Mouse (Mus musculus) c-Kit-negative CD71-positive TER-119-positive erythroid progenitor cells, embryonic 14.5 days (primary cell): Measurements from ENCODE around the gene Zswim3.
A peak's percentile ranks its signal among the peaks of the same experiment; 100 is the strongest.

Source experiments
- DNase-seq: peaks from one replicate; pipeline ENCODE4 v3.0.0-alpha.2; 2013; ENCODE audit warnings: low read depth, low spot score

Gene Zswim3

GRCm38 (mm10) chr2:164806614-164807013, 1.7 kb downstream of the Zswim3 start:
- no peak for DNase-seq

- DNase-seq = no peak
Observed at GRCm38 (mm10) chr2:164813557-164813956, 8.7 kb downstream of the Zswim3 start.

GRCm38 (mm10) chr2:164815348-164815747, 10.4 kb downstream of the Zswim3 start:
- DNase-seq = no peak

GRCm38 (mm10) chr2:164815821-164816220, 10.9 kb downstream of the Zswim3 start:
- no peak for DNase-seq

GRCm38 (mm10) chr2:164817206-164817605, 12.3 kb downstream of the Zswim3 start:
- no peak for DNase-seq

GRCm38 (mm10) chr2:164817703-164818102, 12.8 kb downstream of the Zswim3 start:
- no peak for DNase-seq

GRCm38 (mm10) chr2:164821060-164821459, 16.2 kb downstream of the Zswim3 start:
- DNase-seq = no peak

- peak; percentile 98 for DNase-seq
Observed at GRCm38 (mm10) chr2:164822636-164823165, 17.8 kb downstream of the Zswim3 start, which contains the start of gene Zswim1. TSS of gene Zswim1 (plus strand) at chr2:164822686.

GRCm38 (mm10) chr2:164823181-164823585, 18.3 kb downstream of the Zswim3 start:
- DNase-seq = no peak

- DNase-seq = no peak
Observed at GRCm38 (mm10) chr2:164823969-164824368, 19.1 kb downstream of the Zswim3 start.

- no peak for DNase-seq
Observed at GRCm38 (mm10) chr2:164825521-164825920, 20.6 kb downstream of the Zswim3 start.

GRCm38 (mm10) chr2:164827146-164827850, 22.4 kb downstream of the Zswim3 start:
- no peak for DNase-seq

- no peak for DNase-seq
Observed at GRCm38 (mm10) chr2:164828437-164828836, 23.5 kb downstream of the Zswim3 start, which contains the start of gene Spata25. TSS of gene Spata25 (minus strand) at chr2:164828537.

GRCm38 (mm10) chr2:164829090-164829489, 24.2 kb downstream of the Zswim3 start:
- DNase-seq = no peak

- no peak for DNase-seq
Observed at GRCm38 (mm10) chr2:164831029-164831428, 26.1 kb downstream of the Zswim3 start.

GRCm38 (mm10) chr2:164832032-164832747, 27.3 kb downstream of the Zswim3 start:
- no peak for DNase-seq

- no peak for DNase-seq
Observed at GRCm38 (mm10) chr2:164832748-164833301, 27.9 kb downstream of the Zswim3 start, which contains the start of gene Ctsa. TSS of gene Ctsa (plus strand) at chr2:164832873.

GRCm38 (mm10) chr2:164833314-164833959, 28.5 kb downstream of the Zswim3 start, which contains the start of gene Neurl2:
TSS of gene Neurl2 (minus strand) at chr2:164833456.
- DNase-seq = peak; percentile 67

- no peak for DNase-seq
Observed at GRCm38 (mm10) chr2:164834531-164834930, 29.6 kb downstream of the Zswim3 start.

GRCm38 (mm10) chr2:164835164-164835563, 30.3 kb downstream of the Zswim3 start:
- no peak for DNase-seq

- DNase-seq = no peak
Observed at GRCm38 (mm10) chr2:164845782-164846181, 40.9 kb downstream of the Zswim3 start.

GRCm38 (mm10) chr2:164850061-164850460, 45.2 kb downstream of the Zswim3 start:
- DNase-seq = no peak
